Mouse (Mus musculus) testis, adult 2 months (tissue): ENCODE data around the gene Gm45021. TPM values are rescaled to one million over a fixed set of nuclear protein-coding genes. Genes with fewer than 3 reads are reported as not detected.
A peak's percentile ranks its signal among the peaks of the same experiment; 100 is the strongest.

Source experiments
- H3K27ac ChIP-seq: fragments of 200-500 bp; 2 replicates; pipeline ENCODE4 v1.5.1; 2012; ENCODE audit warnings: low read depth, low read length; ENCODE audit not compliant: control insufficient read depth, insufficient read depth
- H3K27me3 ChIP-seq: fragments of 200-500 bp; 2 replicates; pipeline ENCODE4 v1.6.1; 2012; ENCODE audit warnings: mild to moderate bottlenecking, low read length, moderate library complexity; ENCODE audit not compliant: control insufficient read depth, insufficient read depth
- H3K36me3 ChIP-seq: fragments of 200-500 bp; 2 replicates; pipeline ENCODE4 v1.6.1; 2012; ENCODE audit warnings: mild to moderate bottlenecking, low read length; ENCODE audit not compliant: control insufficient read depth, insufficient read depth
- H3K4me1 ChIP-seq: fragments of 200-500 bp; 2 replicates; pipeline ENCODE4 v1.6.1; 2012; ENCODE audit warnings: low read length; ENCODE audit not compliant: control insufficient read depth, insufficient read depth
- H3K4me3 ChIP-seq: fragments of 200-500 bp; 2 replicates; pipeline ENCODE4 v1.5.1; 2012; ENCODE audit warnings: low read depth, mild to moderate bottlenecking, low read length, moderate library complexity, mixed read lengths; ENCODE audit not compliant: control insufficient read depth
- CTCF ChIP-seq: fragments of 200-500 bp; IDR thresholded peaks from 2 replicates; pipeline ENCODE4 v1.5.1; 2012; ENCODE audit warnings: low read depth, mild to moderate bottlenecking, inconsistent platforms, low read length, moderate library complexity; ENCODE audit not compliant: control insufficient read depth, insufficient read depth, insufficient replicate concordance
- POLR2A ChIP-seq: fragments of 200-500 bp; IDR thresholded peaks from 2 replicates; pipeline ENCODE4 v1.6.1; 2012; ENCODE audit warnings: low read depth, mild to moderate bottlenecking, inconsistent platforms, low read length, moderate library complexity; ENCODE audit not compliant: control insufficient read depth
- polyA plus RNA-seq: library from polyadenylated mRNA; depleted of rRNA; stranded (reverse); fragments of >200 nt; gene quantifications from 2 replicates; pipeline ENCODE4 v1.2.3, GENCODE M21; 2012

Gene Gm45021
- polyA plus RNA-seq, 1 experiment, result not detected

DNA sequence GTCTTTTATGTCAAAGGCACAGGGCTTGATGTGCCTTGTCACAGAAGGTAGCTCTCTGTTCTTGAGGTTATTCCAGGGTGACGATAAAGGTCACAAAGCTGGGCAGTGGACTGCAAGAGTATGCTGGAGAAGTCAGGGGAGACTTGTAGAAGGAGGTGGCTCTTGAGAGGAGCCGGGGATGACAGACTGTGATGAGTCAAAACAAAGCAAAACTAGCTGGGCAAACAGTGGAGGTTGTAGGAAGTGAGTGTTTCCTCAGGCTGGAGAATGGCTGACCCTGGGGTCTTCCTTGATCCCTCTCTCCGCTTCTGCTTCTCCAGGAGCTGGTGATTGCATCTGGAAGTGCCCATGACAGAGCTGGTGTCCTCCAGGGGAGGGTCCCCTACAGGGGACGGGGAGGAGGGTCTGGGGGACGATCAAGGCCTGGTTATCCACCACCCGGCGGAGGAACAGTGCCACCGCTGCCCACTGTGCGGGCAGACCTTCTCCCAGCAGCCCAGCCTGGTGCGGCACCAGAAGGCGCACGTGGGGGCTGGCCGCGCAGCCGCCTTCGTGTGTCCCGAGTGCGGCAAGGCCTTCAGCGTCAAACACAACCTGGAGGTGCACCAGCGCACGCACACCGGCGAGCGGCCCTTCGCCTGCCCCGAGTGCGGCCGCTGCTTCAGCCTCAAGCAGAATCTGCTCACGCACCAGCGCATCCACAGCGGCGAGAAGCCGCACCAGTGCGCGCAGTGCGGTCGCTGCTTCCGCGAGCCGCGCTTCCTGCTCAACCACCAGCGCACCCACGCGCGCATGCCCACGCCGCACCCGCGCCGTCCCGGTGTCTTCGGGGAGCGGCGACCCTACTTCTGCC lies 39.6 kb downstream of the Gm45021 start:
- Histone ChIP-seq H3K27ac (no peak overlapping the region), H3K27me3 (no peaks in the 10 kb centered on the region), H3K4me1 (peaks cover 9% of the 10 kb centered on the region), H3K4me3 (peak overlapping the region; percentile 56), H3K36me3 (no peaks in the 10 kb centered on the region)
- TF ChIP-seq CTCF, result no peak
- TF ChIP-seq POLR2A, result no peak

DNA sequence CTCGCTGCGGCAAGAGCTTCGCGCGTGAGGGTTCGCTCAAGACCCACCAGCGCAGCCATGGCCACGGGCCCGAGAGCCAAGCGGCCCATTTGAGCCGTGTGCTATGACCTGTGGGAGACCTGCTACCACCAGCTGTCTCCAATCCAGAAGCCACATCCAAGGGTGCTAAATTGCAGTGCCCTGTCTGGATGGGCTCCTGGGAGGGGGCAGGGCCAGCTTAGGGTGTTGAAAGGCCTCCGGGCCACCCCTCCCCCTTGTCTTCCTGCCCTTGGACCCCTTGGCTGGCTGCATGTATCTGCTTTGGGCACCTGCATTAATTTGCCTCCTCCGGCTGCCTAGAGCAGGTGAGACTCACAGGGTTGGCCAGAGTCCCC lies 40.2 kb downstream of the Gm45021 start:
- Histone ChIP-seq H3K27me3 (no peaks in the 10 kb centered on the region), H3K27ac (no peak overlapping the region)

DNA sequence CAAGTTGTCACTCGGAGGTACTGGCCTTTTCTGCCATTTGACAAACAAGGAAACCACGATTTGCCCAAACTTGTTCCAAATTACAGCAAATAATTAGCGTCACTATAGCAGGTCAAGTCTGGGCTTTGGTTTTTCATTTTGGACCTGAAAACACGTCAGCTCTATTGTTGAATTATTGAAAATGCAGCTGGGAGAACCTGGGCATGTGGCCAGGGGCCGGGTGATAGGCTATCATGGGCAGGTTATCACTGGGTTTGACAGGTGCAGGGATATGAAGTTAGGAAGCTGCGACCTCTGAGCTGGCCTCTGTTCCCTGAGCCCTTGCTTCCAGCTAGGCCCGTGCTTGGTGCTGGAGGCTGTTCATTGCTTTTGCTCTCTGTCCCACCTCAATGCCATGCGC lies 41.4 kb downstream of the Gm45021 start:
- TF ChIP-seq POLR2A, result no peak
- no peak for TF ChIP-seq CTCF
- Histone ChIP-seq H3K27ac (no peak overlapping the region), H3K27me3 (no peaks in the 10 kb centered on the region), H3K4me3 (no peak overlapping the region), H3K4me1 (peaks cover 9% of the 10 kb centered on the region), H3K36me3 (no peaks in the 10 kb centered on the region)

More for the DNA sequence above, 40.2 kb downstream of the Gm45021 start:
- peak overlapping the region; percentile 56 for H3K4me3 ChIP-seq
- no peaks in the 10 kb centered on the region for H3K36me3 ChIP-seq
- peaks cover 9% of the 10 kb centered on the region for H3K4me1 ChIP-seq
- TF ChIP-seq CTCF, result no peak
- TF ChIP-seq POLR2A, result no peak

DNA sequence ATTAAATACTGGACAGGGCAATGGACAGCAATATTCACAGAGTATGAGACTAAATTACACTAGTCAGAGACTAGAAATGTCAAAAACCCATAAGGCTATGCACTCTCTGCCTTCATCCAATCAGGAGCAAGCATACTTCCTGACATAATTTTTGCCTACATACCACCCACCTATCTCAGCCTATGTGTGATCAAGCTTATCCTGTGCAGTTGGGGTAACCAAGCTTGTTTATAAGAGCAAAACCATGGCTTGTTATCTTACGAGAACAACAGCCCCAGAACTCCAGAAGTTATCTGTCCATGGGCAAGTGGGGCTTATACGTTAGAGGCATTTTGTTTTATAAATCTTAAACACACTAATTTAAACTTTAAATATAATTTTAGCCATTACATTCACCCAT lies 45.7 kb downstream of the Gm45021 start:
- Histone ChIP-seq H3K4me3 (no peak overlapping the region), H3K4me1 (no peaks in the 10 kb centered on the region; the same call in 1 of the 2 replicates), H3K27ac (no peak overlapping the region), H3K36me3 (no peaks in the 10 kb centered on the region), H3K27me3 (no peaks in the 10 kb centered on the region)
- TF ChIP-seq CTCF, result no peak
- TF ChIP-seq POLR2A, result no peak

DNA sequence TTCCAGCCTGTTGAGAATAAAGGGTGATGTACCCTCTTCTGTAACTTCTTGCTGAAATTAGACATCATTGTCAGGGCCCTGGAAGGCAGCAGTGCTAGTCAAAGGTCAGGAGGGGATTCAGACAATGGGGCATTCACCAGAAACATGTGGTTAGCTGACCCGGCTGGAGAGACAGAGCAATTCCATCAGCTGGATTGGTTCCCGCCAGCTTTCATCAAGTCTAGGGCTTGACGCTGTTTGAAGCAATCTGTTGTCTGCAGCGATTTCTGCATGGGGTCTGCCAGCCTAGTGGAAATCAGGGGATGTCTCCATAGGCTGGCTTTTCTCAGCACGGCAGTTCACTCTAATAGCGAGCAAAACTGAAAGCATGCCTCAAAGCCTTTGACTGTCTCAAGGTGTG lies 47.1 kb downstream of the Gm45021 start:
- no peaks in the 10 kb centered on the region for H3K27me3 ChIP-seq
- H3K4me3 ChIP-seq, result no peak overlapping the region
- H3K27ac ChIP-seq, result no peak overlapping the region
- TF ChIP-seq POLR2A (no peak), CTCF (no peak)
- H3K36me3 ChIP-seq, result no peaks in the 10 kb centered on the region
- no peaks in the 10 kb centered on the region; the same call in 1 of the 2 replicates for H3K4me1 ChIP-seq

DNA sequence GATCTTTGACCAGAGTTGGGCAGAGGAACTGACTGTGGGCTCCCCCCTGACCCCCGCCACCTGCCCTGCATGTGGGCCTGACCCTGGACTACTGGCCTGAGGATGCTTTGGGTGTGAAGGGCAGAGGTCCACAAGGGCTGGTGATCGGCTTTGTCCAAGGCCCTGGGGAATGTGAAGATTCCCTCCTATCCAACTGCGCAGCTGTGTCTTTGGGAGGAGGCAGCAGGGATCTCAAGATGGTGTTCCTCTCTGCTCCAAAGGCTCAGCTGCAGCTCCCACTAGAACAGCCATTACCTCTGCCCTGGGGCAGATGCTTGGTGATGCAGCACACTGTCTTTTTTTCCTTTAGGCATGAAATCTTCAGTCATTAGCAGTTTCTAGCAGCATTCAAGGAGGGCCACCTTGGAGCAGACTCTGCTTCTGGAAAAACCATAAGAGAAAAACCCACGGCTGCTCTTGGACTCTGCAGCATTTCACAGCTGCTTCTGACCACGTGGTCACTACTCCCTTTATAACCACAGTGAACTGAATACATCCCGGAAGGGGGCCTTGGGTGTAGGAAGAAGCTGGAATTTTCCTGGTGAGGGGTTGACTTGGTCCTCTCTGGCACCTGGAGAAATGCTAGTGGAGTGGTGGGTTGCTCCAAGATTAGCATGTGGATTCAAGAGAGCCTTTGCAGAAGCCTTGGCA lies 48.5 kb downstream of the Gm45021 start:
- no peaks in the 10 kb centered on the region for H3K36me3 ChIP-seq
- no peak overlapping the region for H3K4me3 ChIP-seq
- H3K4me1 ChIP-seq, result no peaks in the 10 kb centered on the region
- H3K27ac ChIP-seq, result no peak overlapping the region
- H3K27me3 ChIP-seq, result no peaks in the 10 kb centered on the region
- TF ChIP-seq POLR2A, result no peak
- TF ChIP-seq CTCF, result no peak

DNA sequence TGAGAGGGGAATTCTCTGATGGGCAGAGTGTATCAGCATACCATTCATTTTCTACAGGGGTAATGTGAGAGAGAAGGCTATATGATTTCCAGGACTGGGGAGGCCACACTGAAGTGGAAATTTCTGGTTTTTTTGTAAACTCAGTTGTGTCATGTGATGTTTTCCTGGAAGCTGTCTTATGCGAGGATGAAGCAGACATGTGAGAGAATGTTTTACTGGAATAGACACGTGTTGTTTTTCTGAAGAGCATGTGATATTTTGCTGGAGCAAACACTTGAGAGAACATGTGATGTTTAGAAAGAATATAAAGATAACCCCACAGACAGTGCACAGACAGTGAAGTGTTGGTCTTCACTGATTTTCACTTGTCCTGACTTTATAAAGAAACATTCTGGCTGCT lies 49.1 kb downstream of the Gm45021 start:
- no peaks in the 10 kb centered on the region for H3K27me3 ChIP-seq
- TF ChIP-seq POLR2A (no peak), CTCF (no peak)
- no peaks in the 10 kb centered on the region for H3K36me3 ChIP-seq

More for the DNA sequence above, 49.1 kb downstream of the Gm45021 start:
- no peak overlapping the region for H3K27ac ChIP-seq
- no peaks in the 10 kb centered on the region for H3K4me1 ChIP-seq
- H3K4me3 ChIP-seq, result no peak overlapping the region
